Mouse (Mus musculus): ENCODE measurements around the gene Zbtb18.

The Zbtb18 gene

DNA sequence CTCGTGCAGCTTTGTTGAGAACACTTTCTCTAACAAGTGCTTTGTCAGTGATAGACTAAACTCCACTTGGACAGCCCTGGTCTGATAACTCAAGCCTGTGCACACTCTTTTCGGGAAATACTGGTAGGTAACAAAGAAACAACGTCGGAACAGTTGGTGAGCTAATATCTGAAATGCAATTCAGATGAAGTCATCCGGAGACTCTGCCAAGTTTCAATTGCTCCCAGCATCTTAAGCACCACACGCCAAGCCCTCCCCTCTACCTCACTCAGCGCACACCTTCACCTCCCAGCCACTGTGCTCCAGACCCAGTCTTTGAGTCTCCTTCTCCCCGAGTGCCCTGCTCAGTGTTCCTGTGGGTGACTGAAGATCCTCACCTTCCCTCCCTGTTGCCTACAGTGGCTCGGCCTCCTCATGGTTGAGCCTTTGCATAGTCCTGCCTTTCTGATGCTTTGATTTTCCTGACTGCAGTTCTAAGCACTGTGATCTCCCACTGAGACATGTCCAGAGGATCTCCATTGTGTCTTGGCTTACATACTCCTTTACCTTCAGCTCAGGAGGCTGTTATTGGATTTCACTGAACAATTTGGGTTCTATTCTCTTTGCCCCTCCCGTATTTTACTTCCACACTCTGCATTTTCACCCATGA is 37.3 kb downstream of the Zbtb18 start:
- no peak for DNase-seq (ENCODE audit: low spot score in 2 of 2)

DNA sequence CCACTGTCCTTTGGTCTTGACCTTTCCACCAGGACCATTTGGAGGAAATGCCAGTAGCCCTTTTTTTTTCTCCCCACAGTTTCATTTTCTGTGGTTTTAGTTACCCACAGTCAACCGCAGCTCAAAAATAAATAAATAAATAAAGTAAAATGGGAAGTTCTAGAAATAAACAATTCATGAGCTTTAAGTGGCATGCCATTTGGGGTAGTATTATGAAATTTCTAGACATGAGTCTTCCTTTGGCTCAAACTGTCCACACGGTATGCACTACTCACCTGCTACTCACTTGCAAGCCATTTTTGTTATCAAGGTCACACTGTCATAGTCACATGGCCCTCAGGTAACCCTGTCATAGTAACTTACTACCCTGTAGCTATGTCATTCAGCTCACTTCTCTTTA is 41.5 kb downstream of the Zbtb18 start:
- no peak for DNase-seq (ENCODE audit: low spot score in 2 of 2)

DNA sequence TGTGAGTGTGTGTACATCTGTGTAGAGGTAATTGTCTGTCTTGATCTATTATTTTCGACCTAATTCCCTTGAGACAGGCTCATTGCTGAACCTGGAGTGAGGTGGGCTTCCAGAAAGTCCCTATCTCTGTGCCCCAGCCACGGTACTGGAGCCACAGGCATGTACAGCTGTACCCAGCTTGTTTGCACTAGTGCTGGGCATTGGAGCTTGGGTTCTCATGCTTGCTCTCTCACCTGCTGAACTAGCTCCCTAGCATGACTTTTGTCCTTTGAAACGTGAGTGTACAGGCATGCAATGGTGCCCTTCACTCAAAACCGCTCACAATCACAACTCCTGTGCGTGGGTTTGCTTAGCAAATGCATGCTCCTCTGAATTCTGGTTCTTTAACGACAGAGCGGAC is 42.1 kb downstream of the Zbtb18 start:
- no peak for DNase-seq (ENCODE audit: low spot score in 2 of 2)

DNA sequence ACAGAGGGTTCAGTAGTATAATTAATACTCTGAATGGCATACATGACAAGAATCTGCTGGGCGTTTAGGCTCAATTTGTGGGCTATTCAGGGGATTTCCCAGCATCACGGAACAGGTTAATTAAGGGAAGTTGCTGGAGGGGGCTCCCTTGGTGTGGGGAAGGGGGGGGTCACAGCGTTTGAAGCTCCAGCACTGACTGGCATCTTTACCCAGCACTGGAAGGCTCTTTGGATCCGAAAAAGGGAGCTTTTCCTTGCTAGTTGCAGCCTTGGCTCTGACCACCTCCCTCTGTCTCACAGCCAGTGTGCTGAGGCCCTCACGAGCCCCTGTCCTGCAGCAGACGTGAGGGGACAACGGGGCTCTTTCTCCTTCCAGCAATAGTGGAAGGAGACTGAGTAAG is 42.5 kb downstream of the Zbtb18 start:
- no peak for DNase-seq (ENCODE audit: low spot score in 2 of 2)

DNA sequence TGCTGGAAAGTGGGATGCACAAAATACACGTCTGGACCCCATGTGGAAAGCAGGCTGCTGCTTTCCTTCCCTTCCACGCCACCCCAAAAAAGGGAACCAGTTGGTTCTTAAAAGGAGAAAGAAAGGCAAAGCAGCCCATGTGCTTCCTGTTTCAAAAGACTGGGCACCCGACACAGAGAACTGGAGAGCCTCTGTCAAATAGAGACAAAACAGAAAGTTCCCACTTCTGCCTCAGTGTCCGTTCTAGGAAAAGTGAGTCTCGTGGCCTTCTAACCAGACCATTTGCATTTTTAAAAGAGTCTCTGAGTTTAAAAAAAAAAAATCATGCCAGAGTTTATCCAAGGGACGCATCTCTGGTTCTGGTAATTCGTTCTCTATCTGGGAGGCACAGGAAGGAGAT is 47.7 kb downstream of the Zbtb18 start:
- DNase-seq (ENCODE audit: low spot score in 2 of 2) = no peak

DNA sequence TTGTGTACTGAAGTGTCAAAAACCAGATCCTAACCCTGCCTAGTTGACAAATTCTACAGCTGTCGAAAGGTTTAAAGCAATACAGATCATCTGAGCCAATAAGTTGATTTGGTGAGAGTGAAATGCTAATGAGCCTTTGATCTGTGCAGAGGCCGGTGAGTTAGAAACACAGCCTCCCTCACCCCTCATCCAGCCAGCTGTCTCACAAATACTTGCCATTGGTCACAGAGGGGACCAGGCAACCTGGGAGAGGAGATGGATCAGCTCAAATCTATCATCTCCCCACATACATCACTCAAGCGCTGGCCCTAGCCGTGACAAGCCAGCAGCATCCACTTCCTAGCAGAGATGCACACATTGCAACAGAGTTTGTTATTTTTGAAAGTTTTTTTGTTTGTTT is 48.7 kb downstream of the Zbtb18 start:
- DNase-seq (ENCODE audit: low spot score in 2 of 2) = no peak

DNA sequence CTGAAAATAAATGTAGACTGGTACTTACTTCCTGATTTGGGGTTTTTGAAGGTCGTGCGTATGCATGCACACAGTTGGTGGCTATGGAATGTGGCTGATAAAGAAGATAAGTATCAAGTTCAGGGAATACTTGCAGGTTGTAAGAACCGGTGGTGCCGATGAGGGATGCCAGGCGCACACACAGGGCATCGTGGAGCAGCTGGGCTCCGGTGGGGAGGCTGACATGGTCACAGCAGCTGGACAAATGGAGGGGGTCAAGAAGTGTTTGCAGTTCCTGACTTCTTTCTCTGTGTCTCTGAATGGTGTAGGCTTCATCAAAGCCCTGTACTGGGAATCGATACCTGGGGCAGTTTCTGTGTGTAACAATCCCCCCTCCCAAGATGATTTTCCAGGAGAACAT is 49.1 kb downstream of the Zbtb18 start:
- no peak for DNase-seq (ENCODE audit: low spot score in 2 of 2)

- DNase-seq (ENCODE audit: low spot score in 2 of 2) = no peak
These were observed 52.2 kb downstream of the Zbtb18 start for GRCm38 (mm10) chr1:177494306-177494705.

DNA sequence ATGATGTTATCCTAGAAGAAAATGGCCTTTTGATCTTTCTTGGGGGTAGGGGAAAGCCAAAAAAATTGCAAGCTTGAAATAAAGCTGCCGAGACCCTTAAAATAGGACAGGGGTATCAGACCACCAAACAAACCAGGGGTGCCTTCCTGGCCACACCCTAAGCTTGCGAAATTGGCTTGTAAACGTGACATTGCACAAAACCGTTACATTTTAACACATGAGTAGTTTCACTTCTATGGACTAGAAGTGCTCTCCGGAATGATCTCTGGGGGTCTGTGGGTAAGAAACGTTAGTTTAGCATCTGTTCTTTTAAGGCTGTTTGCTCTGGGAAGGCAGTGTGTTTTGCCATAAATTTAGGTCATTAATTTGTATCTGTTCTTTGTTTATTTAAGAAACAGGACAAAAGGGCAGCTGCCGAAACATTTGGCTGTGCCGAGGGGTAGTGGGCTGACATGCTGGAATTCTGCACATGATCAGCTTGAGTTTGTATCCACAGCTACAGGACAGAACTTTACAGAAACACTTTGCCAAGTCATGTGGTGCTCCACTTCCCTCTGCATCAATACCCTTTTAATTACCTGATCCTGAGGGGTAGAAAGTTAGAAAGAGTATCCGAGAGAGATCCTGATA is 52.9 kb downstream of the Zbtb18 start:
- no peak for DNase-seq (ENCODE audit: low spot score in 2 of 2)

All from cerebellum, postnatal 4 days (tissue).